Mouse (Mus musculus) frontal cortex, adult (tissue): ENCODE measurements at regions not wholly inside any gene's neighbourhood (a gene's known extent, or its start where the extent isn't known, plus 50 kb on each side); places are given as distances from the start of the nearest gene placed in this dataset.
"Not testable (repeated sequence)": the region's sequence is repeated elsewhere in the genome, so short reads cannot be mapped to it uniquely, and the experiment has no call there.

Source experiments
- ATAC-seq: cut with Nextera tagmentation; 2 replicates; pipeline ENCODE4 v1.9.2; 2017; ENCODE audit warnings: mild to moderate bottlenecking, moderate library complexity, mixed read lengths; ENCODE audit not compliant: low TSS enrichment

DNA sequence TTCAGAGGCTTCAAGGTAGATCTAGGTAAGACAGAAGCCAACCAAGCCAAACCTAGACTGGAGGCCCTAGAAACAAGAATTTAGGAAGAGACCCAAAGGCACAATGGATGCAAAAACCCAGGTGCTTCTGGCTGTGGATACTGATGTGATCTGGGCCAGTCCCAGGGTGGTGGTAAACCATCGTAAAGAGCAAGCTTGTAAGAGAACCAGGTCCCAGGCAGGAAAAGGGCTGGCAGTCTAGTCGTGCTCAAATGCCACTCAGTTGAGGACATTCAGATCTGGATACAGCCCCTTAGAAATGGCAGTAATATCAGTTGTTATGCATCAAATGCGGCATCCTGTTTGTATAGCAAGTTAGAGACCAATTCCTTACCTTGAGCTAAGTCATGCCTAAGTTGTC lies 175.5 kb upstream of the Pkdcc start:
- no peak for ATAC-seq

DNA sequence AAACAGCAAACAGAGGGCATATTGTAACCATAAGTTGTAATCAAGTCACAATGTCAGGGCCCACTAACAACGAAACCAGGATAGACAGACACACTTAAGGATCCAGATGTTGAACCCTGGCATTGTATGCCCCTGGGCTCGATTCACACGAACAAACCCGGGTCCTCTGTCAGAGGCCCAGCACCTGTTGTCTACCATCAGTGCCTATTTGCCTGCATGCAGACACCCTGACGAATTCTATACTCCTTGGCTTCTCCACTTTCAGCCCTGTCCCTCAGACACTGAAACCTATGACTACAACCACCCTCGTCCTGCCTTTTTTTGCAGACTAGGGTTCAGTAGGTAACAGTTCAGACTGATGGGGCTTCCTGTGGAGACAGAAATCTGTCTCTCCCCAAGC lies 170.6 kb upstream of the Pkdcc start:
- ATAC-seq, result no peak

GRCm38 (mm10) chr17:83049972-83050535 lies 165.0 kb upstream of the Pkdcc start:
- ATAC-seq, result no peak

- no peak for ATAC-seq
Measured at GRCm38 (mm10) chr17:83050591-83051197, 164.4 kb upstream of the Pkdcc start.

DNA sequence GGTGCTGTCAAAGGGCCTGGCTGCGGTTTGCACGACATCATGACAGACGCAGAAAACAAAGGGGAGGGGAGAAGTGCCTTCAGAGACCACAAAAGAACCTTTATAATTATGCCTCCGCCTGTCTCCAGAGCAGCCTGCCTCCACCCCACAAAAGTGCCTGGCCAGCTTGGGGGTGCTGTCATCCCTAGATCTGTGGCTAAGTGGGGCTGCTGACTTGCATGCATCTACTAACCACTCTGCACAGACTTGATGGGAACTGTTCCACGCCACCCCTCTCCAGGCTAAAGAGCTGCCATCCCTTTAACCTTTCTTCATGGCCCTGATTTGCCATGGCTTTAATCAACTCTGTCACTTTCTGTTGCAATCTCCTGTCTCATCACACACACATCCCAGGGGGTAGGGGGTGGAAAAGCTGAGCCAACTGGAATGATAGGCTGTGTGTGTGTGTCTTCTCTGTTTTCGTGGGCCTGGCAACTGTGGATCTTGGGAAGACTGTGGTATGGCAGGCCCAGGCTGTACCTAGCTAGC lies 162.4 kb upstream of the Pkdcc start:
- ATAC-seq, result no peak

DNA sequence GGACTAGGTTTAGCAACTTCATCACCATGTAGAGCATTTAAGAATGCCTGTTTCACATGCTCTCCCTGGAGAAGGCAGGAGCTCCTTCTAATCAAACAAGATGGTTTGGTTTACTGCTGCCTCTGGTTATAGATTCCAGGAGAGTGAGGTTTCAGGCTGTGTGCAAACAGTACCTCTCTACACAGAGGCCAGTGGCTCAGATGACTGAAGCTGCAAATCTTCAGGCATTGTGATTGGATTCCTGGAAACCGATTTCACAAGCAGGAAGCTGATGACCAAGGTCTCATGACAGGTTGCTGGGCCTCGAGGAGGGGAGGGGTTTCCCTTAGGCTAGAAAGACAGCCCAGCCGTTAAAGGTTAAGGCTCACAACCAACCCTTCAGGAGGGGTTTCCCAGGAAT lies 157.3 kb upstream of the Pkdcc start:
- no peak for ATAC-seq

DNA sequence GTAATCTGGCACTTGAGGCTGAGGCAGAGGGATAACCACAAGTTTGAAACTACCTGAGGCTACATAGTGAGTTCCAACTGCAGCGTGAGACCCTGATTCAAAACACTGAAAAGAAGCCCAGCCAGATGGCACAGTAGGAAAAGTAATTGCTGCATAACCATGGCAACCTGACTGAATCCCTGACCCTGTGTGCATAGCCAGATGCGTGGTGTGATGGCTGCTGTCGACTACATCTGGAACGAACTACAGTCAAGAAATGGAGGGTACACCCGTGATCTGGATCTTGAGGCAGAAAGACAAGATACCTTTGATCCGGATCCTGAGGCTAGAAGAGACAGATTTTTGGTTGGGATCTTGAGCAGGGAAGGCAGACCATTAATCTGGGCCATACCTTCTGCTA lies 153.2 kb upstream of the Pkdcc start:
- no peak for ATAC-seq

- no peak for ATAC-seq
Measured at GRCm38 (mm10) chr17:83063848-83064247, 151.2 kb upstream of the Pkdcc start.

DNA sequence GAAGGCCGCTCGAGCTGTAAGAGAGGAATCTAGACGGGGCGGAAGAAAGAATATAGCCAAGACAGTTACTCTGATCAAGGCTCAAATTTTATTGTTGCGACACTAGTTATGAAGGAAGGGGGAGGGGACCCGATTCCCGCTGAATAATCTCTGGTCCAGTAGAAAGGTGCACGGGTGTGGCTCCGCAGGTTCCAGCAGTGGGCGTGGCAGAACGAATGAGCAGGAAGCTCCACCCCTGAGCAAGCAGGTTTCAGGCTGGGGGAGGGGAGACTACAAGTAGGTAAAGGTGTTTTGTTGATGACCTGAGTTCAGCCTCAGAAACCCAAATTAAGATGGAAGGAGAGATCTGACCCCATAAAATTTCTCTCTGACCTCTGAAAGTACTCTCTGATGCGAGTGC lies 150.7 kb upstream of the Pkdcc start:
- ATAC-seq, result not testable (repeated sequence)

GRCm38 (mm10) chr17:83069246-83069645 lies 145.8 kb upstream of the Pkdcc start:
- no peak for ATAC-seq

GRCm38 (mm10) chr17:83071746-83072145 lies 143.3 kb upstream of the Pkdcc start:
- no peak for ATAC-seq

DNA sequence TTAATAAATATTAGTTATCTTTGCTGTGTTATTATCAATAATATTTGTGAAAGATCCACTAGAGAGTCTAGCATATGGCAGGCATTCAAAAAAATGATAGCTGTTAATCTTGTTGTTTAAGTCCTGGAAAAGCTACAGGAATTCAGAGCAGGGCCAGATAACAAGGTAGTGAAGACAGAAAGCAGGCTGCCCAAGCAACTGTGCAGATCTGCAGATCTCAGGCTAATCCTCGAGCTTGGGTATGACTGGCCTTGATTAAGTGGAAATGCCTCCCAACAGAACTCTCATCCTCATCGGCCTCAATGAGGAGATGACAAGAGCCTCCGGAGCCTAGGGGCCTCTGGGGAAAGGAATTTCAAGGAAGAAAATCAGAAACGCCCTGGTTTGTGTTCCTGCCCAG lies 142.9 kb upstream of the Pkdcc start:
- ATAC-seq, result no peak

- no peak for ATAC-seq
Measured at GRCm38 (mm10) chr17:83074893-83075292, 140.2 kb upstream of the Pkdcc start.

GRCm38 (mm10) chr17:83077737-83078600 lies 137.1 kb upstream of the Pkdcc start:
- no peak for ATAC-seq

DNA sequence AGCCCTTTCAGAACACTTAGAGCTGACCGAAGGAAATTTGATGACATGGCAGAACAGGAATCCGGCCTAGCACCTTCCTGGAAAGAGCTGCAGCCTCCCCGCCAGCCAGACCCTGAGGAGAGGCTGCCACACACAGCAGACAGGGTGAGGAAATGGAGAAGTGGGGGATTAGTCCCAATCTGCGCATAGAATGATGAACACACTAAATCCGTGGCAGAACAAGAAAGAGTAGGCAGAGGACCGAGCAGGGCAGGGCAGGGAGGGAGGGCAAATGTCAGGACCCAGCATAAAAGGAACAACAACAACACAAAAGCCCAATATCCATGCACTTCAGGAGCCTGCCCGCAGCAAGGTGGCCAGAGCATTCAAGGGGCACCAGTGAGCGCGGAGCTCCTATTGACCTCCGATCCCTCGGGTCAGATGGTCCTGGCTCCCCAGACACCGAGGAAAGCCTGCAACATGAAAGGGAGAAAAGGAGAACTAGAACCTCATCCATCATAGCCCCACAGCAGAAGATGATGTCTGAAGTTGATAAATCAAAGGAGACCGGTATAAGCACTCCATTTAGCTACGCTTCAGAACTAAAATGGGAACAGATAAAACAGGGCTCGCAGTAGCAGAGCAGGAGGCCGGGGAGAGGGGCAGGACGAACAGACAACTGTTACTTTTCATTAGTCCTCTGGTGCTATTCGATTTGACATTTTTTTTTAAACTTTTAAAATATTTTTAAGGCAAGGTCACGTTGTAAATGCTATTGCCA lies 136.3 kb upstream of the Pkdcc start:
- ATAC-seq, result no peak

DNA sequence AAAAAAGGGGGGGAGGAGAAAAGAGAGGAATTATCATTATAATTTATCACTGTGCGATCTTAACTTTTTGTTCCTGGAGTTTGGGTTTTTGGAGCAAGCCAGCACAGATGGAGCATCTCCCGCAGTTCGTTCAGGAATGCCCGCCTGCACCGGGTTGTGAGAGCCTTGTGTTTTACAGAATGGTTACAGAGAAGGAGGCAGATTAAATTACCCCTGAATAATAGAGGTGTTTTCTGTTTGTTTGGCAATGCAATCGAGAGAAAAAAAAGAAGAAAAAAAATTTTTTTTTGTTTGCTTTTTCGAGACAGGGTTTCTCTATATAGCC lies 135.8 kb upstream of the Pkdcc start:
- no peak for ATAC-seq

- ATAC-seq, result no peak
Measured at GRCm38 (mm10) chr17:83081729-83082128, 133.4 kb upstream of the Pkdcc start.

DNA sequence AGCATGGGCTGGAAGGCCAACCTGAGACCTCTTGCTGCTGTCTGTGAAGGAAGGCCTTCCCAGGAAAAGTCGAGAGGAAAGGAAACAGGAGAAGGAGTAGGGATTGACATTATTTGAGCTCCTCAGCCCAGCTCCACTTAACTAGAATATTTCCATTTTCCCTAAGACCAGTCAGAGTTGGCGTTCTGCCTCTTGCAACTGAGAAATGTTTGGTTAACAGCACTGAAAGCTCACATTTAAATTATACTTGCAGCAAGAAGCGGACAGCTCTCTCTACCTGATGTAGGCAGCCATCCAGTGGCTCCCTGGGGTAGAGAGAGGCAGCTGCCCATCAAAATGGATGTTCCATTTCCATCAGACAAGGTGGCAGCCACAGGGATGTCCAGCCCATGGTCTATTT lies 131.6 kb upstream of the Pkdcc start:
- no peak for ATAC-seq

DNA sequence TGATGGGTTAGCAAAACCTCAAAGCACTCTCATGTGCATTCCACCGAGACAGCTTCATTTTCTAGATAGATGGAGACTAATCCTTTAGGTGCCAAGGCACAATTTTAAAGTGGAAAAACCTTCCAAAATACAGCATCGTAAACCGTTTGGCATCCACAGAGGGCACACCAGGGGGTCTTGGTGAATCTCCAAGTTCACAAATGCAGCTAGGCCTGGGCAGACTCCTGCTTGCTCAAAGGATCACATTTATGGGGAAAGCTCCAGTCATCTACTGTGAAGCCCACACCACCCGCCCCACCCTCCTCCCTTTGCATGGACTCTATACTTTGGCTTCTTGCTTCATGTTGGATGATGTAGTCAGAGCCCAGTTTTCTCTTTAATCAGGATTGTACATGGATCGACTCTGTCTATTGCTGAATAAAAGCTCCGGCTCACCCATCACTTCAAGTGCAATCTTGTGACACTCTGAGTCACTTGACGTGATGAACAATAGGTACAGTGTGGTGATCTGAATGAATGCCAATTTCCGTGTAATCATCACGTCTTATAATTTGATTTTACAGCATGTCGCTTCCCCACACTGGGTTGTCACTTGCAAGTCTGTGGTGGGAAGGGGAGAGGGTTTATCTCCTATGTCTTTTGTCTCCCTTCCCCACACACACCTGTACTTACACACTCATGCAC lies 129.2 kb upstream of the Pkdcc start:
- no peak for ATAC-seq

GRCm38 (mm10) chr17:83086703-83087102 lies 128.4 kb upstream of the Pkdcc start:
- no peak for ATAC-seq

GRCm38 (mm10) chr17:83088471-83088870 lies 126.6 kb upstream of the Pkdcc start:
- no peak for ATAC-seq
